Mouse (Mus musculus): Measurements from ENCODE around the gene Gm21887. TPM values are rescaled to one million over a fixed set of nuclear protein-coding genes. Genes with fewer than 3 reads are reported as not detected.
"Not testable (repeated sequence)": the region's sequence is repeated elsewhere in the genome, so short reads cannot be mapped to it uniquely, and the experiment has no call there.

Gene Gm21887
- polyA plus RNA-seq, 1 experiment from 2014 or later, result 66.4 TPM

DNA sequence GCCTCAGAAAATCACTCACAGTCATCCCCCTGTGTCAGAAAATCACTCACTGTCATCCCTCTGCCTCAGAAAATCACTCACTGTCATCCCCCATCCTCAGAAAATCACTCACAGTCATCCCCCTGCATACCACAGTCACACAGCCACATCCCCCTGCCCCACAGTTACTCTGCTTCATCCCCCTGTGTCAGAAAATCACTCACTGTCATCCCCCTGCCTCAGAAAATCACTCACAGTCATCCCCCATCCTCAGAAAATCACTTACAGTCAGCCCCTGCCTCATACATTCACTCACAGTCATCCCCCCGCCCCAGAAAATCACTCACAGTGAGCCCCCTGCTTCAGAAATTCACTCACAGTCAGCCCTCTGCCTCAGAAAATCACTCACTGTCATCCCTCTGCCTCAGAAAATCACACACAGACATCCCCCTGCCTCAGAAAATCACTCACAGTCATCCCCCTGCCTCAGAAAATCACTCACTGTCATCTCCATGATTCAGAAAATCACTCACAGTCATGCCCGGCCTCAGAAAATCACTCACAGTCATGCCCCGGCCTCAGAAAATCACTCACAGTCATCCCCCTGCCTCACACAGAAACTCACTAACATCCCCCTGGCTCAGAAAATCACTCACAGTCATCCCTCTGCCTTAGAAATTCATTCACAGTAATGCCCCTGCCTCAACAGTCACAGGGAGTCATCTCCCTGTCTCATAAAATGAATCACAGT lies 9.4 kb upstream of the Gm21887 start:
- not testable (repeated sequence) for ATAC-seq (ENCODE audit: insufficient read depth); H3K27me3 ChIP-seq
- 8% methylated on average over 2 of the region's 3 CpGs for WGBS (ENCODE audit: insufficient replicate concordance)

DNA sequence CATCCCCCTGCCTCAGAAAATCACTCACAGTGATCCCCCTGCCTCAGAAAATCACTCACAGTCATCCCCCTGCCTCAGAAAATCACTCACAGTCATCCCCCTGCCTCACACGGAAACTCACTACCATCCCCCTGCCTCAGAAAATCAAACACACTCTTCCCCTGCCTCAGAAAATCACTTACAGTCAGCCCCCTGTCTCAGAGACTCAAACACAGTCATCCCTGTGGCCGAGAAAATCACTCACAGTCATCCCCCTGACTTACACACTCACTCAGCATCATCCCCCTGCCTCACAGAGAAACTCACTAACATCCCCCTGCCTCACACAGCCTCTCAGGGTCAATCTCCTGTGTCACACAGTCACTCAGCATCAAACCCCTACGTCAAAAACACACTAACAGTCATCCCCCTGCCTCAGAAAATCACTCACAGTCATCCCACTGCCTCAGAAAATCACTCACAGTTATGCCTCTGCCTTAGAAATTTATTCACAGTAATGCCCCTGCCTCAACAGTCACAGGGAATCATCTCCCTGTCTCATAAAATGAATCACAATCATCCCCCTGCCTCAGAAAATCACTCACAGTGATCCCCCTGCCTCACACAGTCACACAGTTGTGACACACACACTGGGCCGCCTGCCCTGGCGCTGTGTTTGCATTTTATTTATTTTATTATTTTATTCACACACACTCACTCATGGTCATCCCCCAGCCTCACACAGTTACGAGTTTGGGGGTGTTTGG lies 8.6 kb upstream of the Gm21887 start:
- ATAC-seq (ENCODE audit: insufficient read depth); H3K4me2 ChIP-seq; H3K9ac ChIP-seq; H3K27me3 ChIP-seq; H3K36me3 ChIP-seq (replicated peaks); H3K9me3 ChIP-seq (replicated peaks); H3K4me3 ChIP-seq (replicated peaks); H3K4me1 ChIP-seq (replicated peaks); H3K27ac ChIP-seq (replicated peaks): not testable (repeated sequence)
- WGBS (ENCODE audit: insufficient replicate concordance), result 34% methylated on average over 6 of the region's 6 CpGs

More for the DNA sequence above, 9.4 kb upstream of the Gm21887 start:
- H3K4me1 ChIP-seq (replicated peaks); H3K4me3 ChIP-seq (replicated peaks); H3K27ac ChIP-seq (replicated peaks); H3K9me3 ChIP-seq (replicated peaks); H3K36me3 ChIP-seq (replicated peaks); H3K4me2 ChIP-seq; H3K9ac ChIP-seq: not testable (repeated sequence)

DNA sequence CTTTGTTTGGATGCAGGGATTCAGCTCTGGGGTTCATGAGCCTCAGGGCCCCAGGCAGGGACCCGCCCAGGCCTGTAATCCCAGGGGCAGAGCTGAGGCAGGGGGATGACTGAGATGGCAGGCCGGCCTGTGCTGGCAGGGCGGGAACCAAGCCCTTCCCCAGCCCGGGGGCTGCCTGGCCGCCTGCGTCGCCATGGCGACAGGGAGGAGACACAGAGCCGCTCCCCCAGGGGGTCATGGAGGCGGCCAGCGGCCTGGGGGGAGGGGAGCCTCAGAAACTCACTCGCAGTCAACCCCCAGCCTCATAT lies 8.1 kb upstream of the Gm21887 start:
- not testable (repeated sequence) for ATAC-seq (ENCODE audit: insufficient read depth); H3K4me1 ChIP-seq (replicated peaks); H3K4me2 ChIP-seq; H3K9ac ChIP-seq; H3K9me3 ChIP-seq (replicated peaks); H3K4me3 ChIP-seq (replicated peaks); H3K27ac ChIP-seq (replicated peaks); H3K27me3 ChIP-seq; H3K36me3 ChIP-seq (replicated peaks)
- 30% methylated on average over 6 of the region's 12 CpGs for WGBS (ENCODE audit: insufficient replicate concordance)

DNA sequence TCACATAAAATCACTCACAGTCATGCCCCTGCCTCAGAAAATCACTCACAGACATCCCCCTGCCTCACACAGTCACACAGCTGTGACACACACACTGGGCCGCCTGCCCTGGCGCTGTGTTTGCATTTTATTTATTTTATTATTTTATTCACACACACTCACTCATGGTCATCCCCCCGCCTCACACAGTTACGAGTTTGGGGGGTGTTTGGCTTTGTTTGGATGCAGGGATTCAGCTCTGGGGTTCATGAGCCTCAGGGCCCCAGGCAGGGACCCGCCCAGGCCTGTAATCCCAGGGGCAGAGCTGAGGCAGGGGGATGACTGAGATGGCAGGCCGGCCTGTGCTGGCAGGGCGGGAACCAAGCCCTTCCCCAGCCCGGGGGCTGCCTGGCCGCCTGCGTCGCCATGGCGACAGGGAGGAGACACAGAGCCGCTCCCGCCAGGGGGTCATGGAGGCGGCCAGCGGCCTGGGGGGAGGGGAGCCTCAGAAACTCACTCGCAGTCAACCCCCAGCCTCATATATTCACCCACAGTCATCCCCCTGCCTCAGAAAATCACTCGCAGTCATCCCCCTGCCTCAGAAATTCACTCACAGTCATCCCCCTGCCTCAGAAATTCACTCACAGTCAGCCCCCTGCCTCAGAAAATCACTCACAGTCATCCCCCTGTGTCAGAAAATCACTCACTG lies 6.8 kb upstream of the Gm21887 start:
- H3K9ac ChIP-seq; ATAC-seq (ENCODE audit: insufficient read depth); H3K9me3 ChIP-seq (replicated peaks); H3K4me3 ChIP-seq (replicated peaks); H3K27ac ChIP-seq (replicated peaks); H3K27me3 ChIP-seq; H3K4me2 ChIP-seq; H3K4me1 ChIP-seq (replicated peaks); H3K36me3 ChIP-seq (replicated peaks): not testable (repeated sequence)
- WGBS (ENCODE audit: insufficient replicate concordance), result 45% methylated on average over 12 of the region's 18 CpGs

DNA sequence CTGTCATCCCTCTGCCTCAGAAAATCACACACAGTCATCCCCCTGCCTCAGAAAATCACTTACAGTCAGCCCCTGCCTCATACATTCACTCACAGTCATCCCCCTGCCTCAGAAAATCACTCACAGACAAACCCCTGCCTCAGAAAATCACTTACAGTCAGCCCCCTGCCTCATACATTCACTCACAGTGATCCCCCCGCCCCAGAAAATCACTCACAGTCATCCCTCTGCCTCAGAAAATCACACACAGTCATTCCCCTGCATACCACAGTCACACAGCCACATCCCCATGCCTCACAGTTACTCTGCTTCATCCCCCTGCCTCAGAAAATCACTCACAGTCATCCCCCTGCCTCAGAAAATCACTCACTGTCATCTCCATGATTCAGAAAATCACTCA lies 5.9 kb upstream of the Gm21887 start:
- not testable (repeated sequence) for H3K4me3 ChIP-seq (replicated peaks); H3K9me3 ChIP-seq (replicated peaks); H3K4me2 ChIP-seq; H3K27ac ChIP-seq (replicated peaks); ATAC-seq (ENCODE audit: insufficient read depth); H3K4me1 ChIP-seq (replicated peaks); H3K9ac ChIP-seq; H3K36me3 ChIP-seq (replicated peaks); H3K27me3 ChIP-seq
- WGBS (ENCODE audit: insufficient replicate concordance), result 13% methylated on average over 1 of the region's 1 CpGs

DNA sequence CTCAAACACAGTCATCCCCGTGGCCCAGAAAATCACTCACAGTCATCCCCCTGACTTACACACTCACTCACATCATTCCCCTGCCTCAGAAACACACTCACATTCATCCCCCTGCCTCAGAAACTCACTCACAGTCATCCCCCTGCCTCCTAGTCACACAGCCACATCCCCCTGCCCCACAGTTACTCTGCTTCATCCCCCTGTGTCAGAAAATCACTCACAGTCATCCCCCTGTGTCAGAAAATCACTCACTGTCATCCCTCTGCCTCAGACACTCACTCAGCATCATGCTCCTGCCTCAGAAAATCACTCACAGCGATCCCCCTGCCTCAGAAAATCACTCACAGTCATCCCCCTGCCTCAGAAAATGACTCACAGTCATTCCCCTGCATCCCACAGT lies 5.2 kb upstream of the Gm21887 start:
- not testable (repeated sequence) for H3K36me3 ChIP-seq (replicated peaks); H3K27ac ChIP-seq (replicated peaks); H3K4me3 ChIP-seq (replicated peaks); H3K9me3 ChIP-seq (replicated peaks); H3K4me1 ChIP-seq (replicated peaks); H3K9ac ChIP-seq; H3K4me2 ChIP-seq; ATAC-seq (ENCODE audit: insufficient read depth); H3K27me3 ChIP-seq
- WGBS (ENCODE audit: insufficient replicate concordance), result 37% methylated on average over 2 of the region's 2 CpGs

DNA sequence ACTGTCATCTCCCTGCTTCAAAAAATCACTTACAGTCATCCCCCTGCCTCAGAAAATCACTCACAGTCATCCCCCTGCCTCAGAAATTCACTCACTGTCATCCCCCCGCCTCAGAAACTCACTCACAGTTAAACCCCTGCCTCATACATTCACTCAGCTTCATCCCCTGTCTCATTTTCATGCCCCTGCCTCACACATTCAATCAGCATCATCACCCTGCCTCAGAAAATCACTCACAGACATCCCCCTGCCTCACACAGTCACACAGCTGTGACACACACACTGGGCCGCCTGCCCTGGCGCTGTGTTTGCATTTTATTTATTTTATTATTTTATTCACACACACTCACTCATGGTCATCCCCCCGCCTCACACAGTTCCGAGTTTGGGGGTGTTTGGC lies 4.7 kb upstream of the Gm21887 start:
- H3K36me3 ChIP-seq (replicated peaks); ATAC-seq (ENCODE audit: insufficient read depth): not testable (repeated sequence)
- WGBS (ENCODE audit: insufficient replicate concordance), result 44% methylated on average over 5 of the region's 5 CpGs

DNA sequence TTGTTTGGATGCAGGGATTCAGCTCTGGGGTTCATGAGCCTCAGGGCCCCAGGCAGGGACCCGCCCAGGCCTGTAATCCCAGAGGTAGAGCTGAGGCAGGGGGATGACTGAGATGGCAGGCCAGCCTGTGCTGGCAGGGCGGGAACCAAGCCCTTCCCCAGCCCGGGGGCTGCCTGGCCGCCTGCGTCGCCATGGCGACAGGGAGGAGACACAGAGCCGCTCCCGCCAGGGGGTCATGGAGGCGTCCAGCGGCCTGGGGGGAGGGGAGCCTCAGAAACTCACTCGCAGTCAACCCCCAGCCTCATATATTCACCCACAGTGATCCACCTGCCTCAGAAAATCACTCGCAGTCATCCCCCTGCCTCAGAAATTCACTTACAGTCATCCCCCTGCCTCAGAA lies 4.3 kb upstream of the Gm21887 start:
- 20% methylated on average over 13 of the region's 13 CpGs for WGBS (ENCODE audit: insufficient replicate concordance)
- ATAC-seq (ENCODE audit: insufficient read depth); H3K27me3 ChIP-seq; H3K4me3 ChIP-seq (replicated peaks); H3K4me1 ChIP-seq (replicated peaks); H3K4me2 ChIP-seq; H3K27ac ChIP-seq (replicated peaks); H3K9ac ChIP-seq; H3K36me3 ChIP-seq (replicated peaks): not testable (repeated sequence)
- peaks cover 10% of the 10 kb centered on the region for H3K9me3 ChIP-seq (replicated peaks)

More for the DNA sequence above, 4.7 kb upstream of the Gm21887 start:
- not testable (repeated sequence) for H3K9ac ChIP-seq; H3K4me1 ChIP-seq (replicated peaks); H3K4me3 ChIP-seq (replicated peaks); H3K27me3 ChIP-seq; H3K4me2 ChIP-seq; H3K27ac ChIP-seq (replicated peaks); H3K9me3 ChIP-seq (replicated peaks)

DNA sequence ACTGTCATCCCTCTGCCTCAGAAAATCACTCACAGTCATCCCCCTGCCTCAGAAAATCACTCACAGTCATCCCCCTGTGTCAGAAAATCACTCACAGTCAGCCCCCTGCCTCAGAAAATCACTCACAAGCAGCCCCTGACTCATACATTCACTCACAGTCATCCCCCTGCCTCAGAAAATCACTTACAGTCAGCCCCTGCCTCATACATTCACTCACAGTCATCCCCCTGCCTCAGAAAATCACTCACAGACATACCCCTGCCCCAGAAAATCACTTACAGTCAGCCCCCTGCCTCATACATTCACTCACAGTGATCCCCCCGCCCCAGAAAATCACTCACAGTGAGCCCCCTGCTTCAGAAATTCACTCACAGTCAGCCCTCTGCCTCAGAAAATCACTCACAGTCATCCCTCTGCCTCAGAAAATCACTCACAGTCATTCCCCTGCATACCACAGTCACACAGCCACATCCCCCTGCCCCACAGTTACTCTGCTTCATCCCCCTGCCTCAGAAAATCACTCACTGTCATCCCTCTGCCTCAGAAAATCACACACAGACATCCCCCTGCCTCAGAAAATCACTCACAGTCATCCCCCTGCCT lies 3.7 kb upstream of the Gm21887 start:
- H3K27me3 ChIP-seq; H3K4me1 ChIP-seq (replicated peaks); ATAC-seq (ENCODE audit: insufficient read depth); H3K36me3 ChIP-seq (replicated peaks); H3K27ac ChIP-seq (replicated peaks); H3K9ac ChIP-seq; H3K4me2 ChIP-seq; H3K4me3 ChIP-seq (replicated peaks): not testable (repeated sequence)
- peaks cover 14% of the 10 kb centered on the region for H3K9me3 ChIP-seq (replicated peaks)
- 23% methylated on average over 1 of the region's 1 CpGs for WGBS (ENCODE audit: insufficient replicate concordance)

DNA sequence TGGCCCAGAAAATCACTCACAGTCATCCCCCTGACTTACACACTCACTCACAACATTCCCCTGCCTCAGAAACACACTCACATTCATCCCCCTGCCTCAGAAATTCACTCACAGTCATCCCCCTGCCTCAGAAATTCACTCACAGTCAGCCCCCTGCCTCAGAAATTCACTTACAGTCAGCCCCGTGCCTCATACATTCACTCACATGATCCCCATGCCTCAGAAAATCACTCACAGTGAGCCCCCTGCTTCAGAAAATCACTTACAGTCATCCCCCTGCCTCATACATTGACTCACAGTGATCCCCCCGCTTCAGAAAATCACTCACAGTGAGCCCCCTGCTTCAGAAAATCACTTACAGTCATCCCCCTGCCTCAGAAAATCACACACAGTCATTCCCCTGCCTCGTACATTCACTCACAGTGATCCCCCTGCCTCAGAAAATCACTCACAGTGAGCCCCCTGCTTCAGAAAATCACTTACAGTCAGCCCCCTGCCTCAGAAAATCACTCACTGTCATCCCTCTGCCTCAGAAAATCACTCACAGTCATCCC lies 2.7 kb upstream of the Gm21887 start:
- not testable (repeated sequence) for H3K9ac ChIP-seq; H3K4me1 ChIP-seq (replicated peaks); H3K4me2 ChIP-seq; H3K27ac ChIP-seq (replicated peaks); ATAC-seq (ENCODE audit: insufficient read depth); H3K4me3 ChIP-seq (replicated peaks); H3K27me3 ChIP-seq
- Histone ChIP-seq H3K36me3 (replicated peaks) (peaks cover 16% of the 10 kb centered on the region), H3K9me3 (replicated peaks) (peaks cover 20% of the 10 kb centered on the region)
- WGBS (ENCODE audit: insufficient replicate concordance), result 42% methylated on average over 3 of the region's 3 CpGs
